Mouse (Mus musculus): ENCODE measurements around the gene Olfr875. TPM values are rescaled to one million over a fixed set of nuclear protein-coding genes. Genes with fewer than 3 reads are reported as not detected.
"Not testable (repeated sequence)": the region's sequence is repeated elsewhere in the genome, so short reads cannot be mapped to it uniquely, and the experiment has no call there.

The Olfr875 gene
- total and polyA plus RNA-seq, 2 experiments from 2014 or later: not detected

GRCm38 (mm10) chr9:37752006-37752405, 19.7 kb upstream of the Olfr875 start:
- Histone ChIP-seq H3K27ac (ENCODE audit: low read depth) (no peak overlapping the region), H3K36me3 (replicated peaks; ENCODE audit: control insufficient read depth, insufficient read depth, low read length) (no peaks in the 10 kb centered on the region), H3K27me3 (ENCODE audit: control insufficient read depth, insufficient read depth, low read length) (no peaks in the 10 kb centered on the region), H3K4me1 (ENCODE audit: control insufficient read depth, insufficient read depth) (no peaks in the 10 kb centered on the region), H3K9me3 (replicated peaks; ENCODE audit: control insufficient read depth, low read length) (no peaks in the 10 kb centered on the region), H3K9ac (replicated peaks; ENCODE audit: low read depth, low read length) (no peak overlapping the region), H3K4me3 (ENCODE audit: low read depth, low read length) (no peak overlapping the region), H3K4me2 (ENCODE audit: low read depth, low read length) (no peak overlapping the region)
- no peak for TF ChIP-seq EP300 (IDR thresholded peaks at IDR 0.05; ENCODE audit: low read depth)
- TF ChIP-seq CTCF (IDR thresholded peaks at IDR 0.05; ENCODE audit: low read depth): no peak
- WGBS: 64% methylated on average over 4 of the region's 4 CpGs
- DNase-seq (ENCODE audit: low spot score) (no peak), ATAC-seq (ENCODE audit: insufficient read depth, low read depth) (no peak)

DNA sequence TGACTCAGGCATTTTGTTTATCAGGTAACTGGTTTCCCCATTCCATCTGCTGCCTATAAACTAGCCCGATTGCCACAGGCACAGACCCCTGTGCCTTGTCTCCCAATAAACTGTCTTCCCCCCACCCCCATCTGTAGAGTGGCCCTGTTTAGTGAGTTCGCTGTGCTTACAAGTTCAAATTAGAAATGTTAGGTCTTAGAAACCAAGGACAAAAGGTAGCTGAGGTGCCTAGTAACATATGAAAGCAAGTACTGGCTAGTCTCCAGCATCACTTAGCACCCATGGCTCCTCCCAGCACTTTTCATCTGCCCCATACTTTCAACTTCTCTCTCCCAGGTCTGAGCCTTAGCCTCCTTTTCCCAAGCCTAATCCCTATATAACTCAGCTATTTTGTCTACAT, 9.9 kb upstream of the Olfr875 start:
- no peak for TF ChIP-seq CTCF (IDR thresholded peaks at IDR 0.05; ENCODE audit: low read depth)
- TF ChIP-seq EP300 (IDR thresholded peaks at IDR 0.05; ENCODE audit: low read depth): no peak
- Histone ChIP-seq H3K27me3 (ENCODE audit: control insufficient read depth, insufficient read depth, low read length) (no peaks in the 10 kb centered on the region), H3K4me3 (ENCODE audit: low read depth, low read length) (no peak overlapping the region), H3K4me1 (ENCODE audit: control insufficient read depth, insufficient read depth) (no peaks in the 10 kb centered on the region), H3K27ac (ENCODE audit: low read depth) (no peak overlapping the region), H3K9me3 (replicated peaks; ENCODE audit: control insufficient read depth, low read length) (no peaks in the 10 kb centered on the region), H3K4me2 (ENCODE audit: low read depth, low read length) (no peak overlapping the region), H3K36me3 (replicated peaks; ENCODE audit: control insufficient read depth, insufficient read depth, low read length) (no peaks in the 10 kb centered on the region), H3K9ac (replicated peaks; ENCODE audit: low read depth, low read length) (no peak overlapping the region)
- 77% methylated on average over 2 of the region's 2 CpGs for WGBS
- ATAC-seq (ENCODE audit: insufficient read depth, low read depth) (no peak), DNase-seq (ENCODE audit: low spot score) (no peak)

DNA sequence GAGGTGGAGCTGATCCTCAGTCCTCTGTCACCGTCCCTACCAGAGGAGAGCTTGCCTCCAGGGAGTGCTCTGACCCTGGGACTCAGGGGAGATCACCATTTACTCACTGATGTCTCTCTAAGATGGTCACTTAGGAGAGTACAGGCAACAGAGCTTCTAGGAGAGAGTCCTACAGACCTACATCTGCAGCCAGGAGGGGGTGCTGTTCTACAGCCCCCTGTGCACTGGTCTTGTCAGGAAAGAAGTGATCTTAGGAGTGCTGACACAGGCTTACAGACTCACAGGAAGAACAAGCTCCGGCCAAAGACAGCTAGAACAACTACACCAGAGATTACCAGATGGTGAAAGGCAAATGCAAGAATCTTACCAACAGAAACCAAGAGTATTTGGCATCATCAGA, 9.1 kb upstream of the Olfr875 start:
- Histone ChIP-seq H3K9ac (replicated peaks; ENCODE audit: low read depth, low read length) (no peak overlapping the region), H3K36me3 (replicated peaks; ENCODE audit: control insufficient read depth, insufficient read depth, low read length) (no peaks in the 10 kb centered on the region), H3K4me1 (ENCODE audit: control insufficient read depth, insufficient read depth) (no peaks in the 10 kb centered on the region), H3K27ac (ENCODE audit: low read depth) (no peak overlapping the region), H3K4me3 (ENCODE audit: low read depth, low read length) (no peak overlapping the region), H3K27me3 (ENCODE audit: control insufficient read depth, insufficient read depth, low read length) (no peaks in the 10 kb centered on the region), H3K4me2 (ENCODE audit: low read depth, low read length) (no peak overlapping the region), H3K9me3 (replicated peaks; ENCODE audit: control insufficient read depth, low read length) (no peaks in the 10 kb centered on the region)
- DNase-seq (ENCODE audit: low spot score): no peak
- 39% methylated on average over 2 of the region's 2 CpGs for WGBS
- no peak for ATAC-seq (ENCODE audit: insufficient read depth, low read depth)
- TF ChIP-seq EP300 (IDR thresholded peaks at IDR 0.05; ENCODE audit: low read depth) (no peak), CTCF (IDR thresholded peaks at IDR 0.05; ENCODE audit: low read depth) (peak; percentile 21; the same call in 1 of the 2 replicates)

- Histone ChIP-seq H3K9me3 (replicated peaks; ENCODE audit: control insufficient read depth, low read length) (no peaks in the 10 kb centered on the region), H3K4me1 (ENCODE audit: control insufficient read depth, insufficient read depth) (no peaks in the 10 kb centered on the region), H3K36me3 (replicated peaks; ENCODE audit: control insufficient read depth, insufficient read depth, low read length) (no peaks in the 10 kb centered on the region), H3K4me3 (ENCODE audit: low read depth, low read length) (no peak overlapping the region), H3K27ac (ENCODE audit: low read depth) (no peak overlapping the region), H3K27me3 (ENCODE audit: control insufficient read depth, insufficient read depth, low read length) (no peaks in the 10 kb centered on the region), H3K4me2 (ENCODE audit: low read depth, low read length) (no peak overlapping the region), H3K9ac (replicated peaks; ENCODE audit: low read depth, low read length) (no peak overlapping the region)
- no peak for ATAC-seq (ENCODE audit: insufficient read depth, low read depth)
- DNase-seq (ENCODE audit: low spot score): no peak
- no peak for TF ChIP-seq EP300 (IDR thresholded peaks at IDR 0.05; ENCODE audit: low read depth)
- TF ChIP-seq CTCF (IDR thresholded peaks at IDR 0.05; ENCODE audit: low read depth): no peak
- 50% methylated on average over 2 of the region's 2 CpGs for WGBS
Measured at GRCm38 (mm10) chr9:37770661-37771060, 996 bp upstream of the Olfr875 start.

GRCm38 (mm10) chr9:37782766-37783260, 11.2 kb downstream of the Olfr875 start:
- Histone ChIP-seq H3K4me2 (ENCODE audit: low read depth, low read length) (peak overlapping the region; percentile 46), H3K4me1 (ENCODE audit: control insufficient read depth, insufficient read depth) (no peaks in the 10 kb centered on the region), H3K27me3 (ENCODE audit: control insufficient read depth, insufficient read depth, low read length) (no peaks in the 10 kb centered on the region), H3K27ac (ENCODE audit: low read depth) (no peak overlapping the region), H3K9me3 (replicated peaks; ENCODE audit: control insufficient read depth, low read length) (no peaks in the 10 kb centered on the region), H3K36me3 (replicated peaks; ENCODE audit: control insufficient read depth, insufficient read depth, low read length) (no peaks in the 10 kb centered on the region), H3K4me3 (ENCODE audit: low read depth, low read length) (0 out of 2 replicates have a peak overlapping the region, but pooled peaks have one; percentile 19), H3K9ac (replicated peaks; ENCODE audit: low read depth, low read length) (0 out of 2 replicates have a peak overlapping the region, but pooled peaks have one; percentile 29)
- WGBS: 5% methylated on average over 7 of the region's 7 CpGs
- TF ChIP-seq EP300 (IDR thresholded peaks at IDR 0.05; ENCODE audit: low read depth) (no peak), CTCF (IDR thresholded peaks at IDR 0.05; ENCODE audit: low read depth) (no peak)
- ATAC-seq (ENCODE audit: insufficient read depth, low read depth) (0 out of 2 replicates have a peak, but pooled peaks have one; percentile 30), DNase-seq (ENCODE audit: low spot score) (no peak)

- not testable (repeated sequence) for H3K9me3 ChIP-seq (replicated peaks; ENCODE audit: control insufficient read depth, low read length); H3K4me3 ChIP-seq (ENCODE audit: low read depth, low read length); DNase-seq (ENCODE audit: low spot score); H3K27me3 ChIP-seq (ENCODE audit: control insufficient read depth, insufficient read depth, low read length); ATAC-seq (ENCODE audit: insufficient read depth, low read depth); H3K36me3 ChIP-seq (replicated peaks; ENCODE audit: control insufficient read depth, insufficient read depth, low read length); H3K4me2 ChIP-seq (ENCODE audit: low read depth, low read length); H3K27ac ChIP-seq (ENCODE audit: low read depth); H3K9ac ChIP-seq (replicated peaks; ENCODE audit: low read depth, low read length); H3K4me1 ChIP-seq (ENCODE audit: control insufficient read depth, insufficient read depth)
- 65% methylated on average over 11 of the region's 15 CpGs for whole genome bisulfite sequencing
Measured at GRCm38 (mm10) chr9:37783394-37784387, 12.0 kb downstream of the Olfr875 start.
